Mouse (Mus musculus): Measurements from ENCODE around the gene Lhfpl2. TPM values are rescaled to one million over a fixed set of nuclear protein-coding genes. Genes with fewer than 3 reads are reported as not detected.

The Lhfpl2 gene
- polyA plus RNA-seq, 1 experiment, result 10.8 TPM

DNA sequence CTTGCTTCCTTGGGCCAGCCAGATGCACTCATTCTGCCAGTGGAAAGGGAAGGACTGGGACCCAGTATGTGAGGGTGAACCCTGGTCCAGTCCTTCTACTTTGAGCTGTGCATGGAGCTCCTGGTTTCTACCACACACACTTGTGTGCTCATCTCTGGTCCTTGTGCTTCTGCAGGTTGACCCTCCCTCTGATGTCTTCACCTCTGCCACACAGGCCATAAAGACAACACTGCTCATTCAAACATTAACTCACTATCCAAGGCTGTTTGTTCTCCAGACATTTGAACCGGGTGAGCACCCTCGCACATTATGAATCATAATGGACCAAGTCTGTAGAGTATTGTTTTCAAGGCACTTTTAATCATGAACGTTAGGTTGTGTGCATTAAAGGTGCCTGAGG, 37.0 kb downstream of the Lhfpl2 start:
- Histone ChIP-seq H3K4me1 (ENCODE audit: control insufficient read depth, insufficient read depth, low read length) (peaks cover 6% of the 10 kb centered on the region; the same call in 1 of the 2 replicates), H3K27ac (ENCODE audit: insufficient read depth, low read length) (no peak overlapping the region; the same call in 1 of the 2 replicates), H3K4me3 (ENCODE audit: insufficient read depth, low read length) (no peak overlapping the region)
- TF ChIP-seq CTCF (IDR thresholded peaks at IDR 0.05; ENCODE audit: extremely low read depth, insufficient read depth, low read length) (no peak), POLR2A (IDR thresholded peaks at IDR 0.05; ENCODE audit: extremely low read depth, insufficient read depth, low read length) (no peak)

- Histone ChIP-seq H3K27ac (ENCODE audit: insufficient read depth, low read length) (no peak overlapping the region), H3K4me3 (ENCODE audit: insufficient read depth, low read length) (no peak overlapping the region), H3K4me1 (ENCODE audit: control insufficient read depth, insufficient read depth, low read length) (peaks cover 6% of the 10 kb centered on the region)
- TF ChIP-seq CTCF (IDR thresholded peaks at IDR 0.05; ENCODE audit: extremely low read depth, insufficient read depth, low read length), result no peak
- no peak for TF ChIP-seq POLR2A (IDR thresholded peaks at IDR 0.05; ENCODE audit: extremely low read depth, insufficient read depth, low read length)
Observed at GRCm38 (mm10) chr13:94095202-94095601, 37.6 kb downstream of the Lhfpl2 start.

DNA sequence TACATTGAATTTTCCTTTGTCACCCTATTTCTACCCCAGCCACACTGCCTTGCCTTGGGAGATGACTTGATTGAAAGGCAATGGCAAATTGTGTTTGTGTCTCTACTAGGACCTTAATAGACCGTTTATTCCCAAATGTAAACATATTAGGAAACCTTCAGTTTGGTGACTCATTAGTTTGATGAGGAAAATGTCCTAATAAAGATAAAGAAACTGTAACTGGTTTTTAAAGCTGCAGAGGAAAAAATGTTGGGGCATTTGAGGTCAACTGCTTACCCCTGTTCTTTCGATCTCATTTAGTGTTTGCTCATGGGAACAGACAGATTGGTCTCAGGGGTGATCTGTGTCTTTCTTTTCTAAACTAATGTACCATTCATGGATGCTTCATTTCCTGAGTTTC, 40.1 kb downstream of the Lhfpl2 start:
- Histone ChIP-seq H3K4me3 (ENCODE audit: insufficient read depth, low read length) (no peak overlapping the region), H3K4me1 (ENCODE audit: control insufficient read depth, insufficient read depth, low read length) (peaks cover 6% of the 10 kb centered on the region), H3K27ac (ENCODE audit: insufficient read depth, low read length) (no peak overlapping the region)
- TF ChIP-seq CTCF (IDR thresholded peaks at IDR 0.05; ENCODE audit: extremely low read depth, insufficient read depth, low read length) (no peak), POLR2A (IDR thresholded peaks at IDR 0.05; ENCODE audit: extremely low read depth, insufficient read depth, low read length) (no peak)

- no peak for TF ChIP-seq POLR2A (IDR thresholded peaks at IDR 0.05; ENCODE audit: extremely low read depth, insufficient read depth, low read length)
- TF ChIP-seq CTCF (IDR thresholded peaks at IDR 0.05; ENCODE audit: extremely low read depth, insufficient read depth, low read length), result no peak
- Histone ChIP-seq H3K27ac (ENCODE audit: insufficient read depth, low read length) (peak overlapping the region; percentile 26; the same call in 1 of the 2 replicates), H3K4me1 (ENCODE audit: control insufficient read depth, insufficient read depth, low read length) (peaks cover 6% of the 10 kb centered on the region), H3K4me3 (ENCODE audit: insufficient read depth, low read length) (no peak overlapping the region)
Observed at GRCm38 (mm10) chr13:94098369-94099084, 40.9 kb downstream of the Lhfpl2 start.

GRCm38 (mm10) chr13:94099087-94099486, 41.5 kb downstream of the Lhfpl2 start:
- TF ChIP-seq POLR2A (IDR thresholded peaks at IDR 0.05; ENCODE audit: extremely low read depth, insufficient read depth, low read length), result no peak
- TF ChIP-seq CTCF (IDR thresholded peaks at IDR 0.05; ENCODE audit: extremely low read depth, insufficient read depth, low read length), result no peak
- Histone ChIP-seq H3K27ac (ENCODE audit: insufficient read depth, low read length) (no peak overlapping the region), H3K4me1 (ENCODE audit: control insufficient read depth, insufficient read depth, low read length) (peaks cover 6% of the 10 kb centered on the region), H3K4me3 (ENCODE audit: insufficient read depth, low read length) (no peak overlapping the region)

DNA sequence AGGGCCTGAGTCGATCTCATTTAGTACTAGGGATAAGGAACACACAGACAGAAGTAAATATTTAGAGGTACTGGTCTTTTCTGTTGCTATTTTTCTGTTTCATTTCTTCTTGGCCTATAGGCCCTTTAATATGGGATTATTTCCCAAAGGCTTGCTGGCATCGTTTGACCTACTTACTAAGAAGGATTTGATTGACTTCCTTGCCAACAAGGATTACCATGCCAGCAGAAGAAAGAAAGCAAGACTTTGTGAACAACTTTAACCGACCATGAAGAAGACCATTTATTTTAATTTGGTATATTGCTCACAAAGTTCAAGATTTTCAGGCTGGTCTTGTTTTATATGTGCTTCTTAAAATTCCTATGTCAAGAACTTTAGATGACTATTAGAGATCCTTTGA, 42.8 kb downstream of the Lhfpl2 start:
- no peak for TF ChIP-seq POLR2A (IDR thresholded peaks at IDR 0.05; ENCODE audit: extremely low read depth, insufficient read depth, low read length)
- TF ChIP-seq CTCF (IDR thresholded peaks at IDR 0.05; ENCODE audit: extremely low read depth, insufficient read depth, low read length), result no peak
- H3K4me1 ChIP-seq (ENCODE audit: control insufficient read depth, insufficient read depth, low read length), result peaks cover 6% of the 10 kb centered on the region
- H3K27ac ChIP-seq (ENCODE audit: insufficient read depth, low read length), result no peak overlapping the region
- no peak overlapping the region for H3K4me3 ChIP-seq (ENCODE audit: insufficient read depth, low read length)

GRCm38 (mm10) chr13:94101020-94101571, 43.5 kb downstream of the Lhfpl2 start:
- peaks cover 6% of the 10 kb centered on the region for H3K4me1 ChIP-seq (ENCODE audit: control insufficient read depth, insufficient read depth, low read length)
- no peak overlapping the region for H3K27ac ChIP-seq (ENCODE audit: insufficient read depth, low read length)
- TF ChIP-seq POLR2A (IDR thresholded peaks at IDR 0.05; ENCODE audit: extremely low read depth, insufficient read depth, low read length) (no peak), CTCF (IDR thresholded peaks at IDR 0.05; ENCODE audit: extremely low read depth, insufficient read depth, low read length) (no peak)
- H3K4me3 ChIP-seq (ENCODE audit: insufficient read depth, low read length), result no peak overlapping the region

DNA sequence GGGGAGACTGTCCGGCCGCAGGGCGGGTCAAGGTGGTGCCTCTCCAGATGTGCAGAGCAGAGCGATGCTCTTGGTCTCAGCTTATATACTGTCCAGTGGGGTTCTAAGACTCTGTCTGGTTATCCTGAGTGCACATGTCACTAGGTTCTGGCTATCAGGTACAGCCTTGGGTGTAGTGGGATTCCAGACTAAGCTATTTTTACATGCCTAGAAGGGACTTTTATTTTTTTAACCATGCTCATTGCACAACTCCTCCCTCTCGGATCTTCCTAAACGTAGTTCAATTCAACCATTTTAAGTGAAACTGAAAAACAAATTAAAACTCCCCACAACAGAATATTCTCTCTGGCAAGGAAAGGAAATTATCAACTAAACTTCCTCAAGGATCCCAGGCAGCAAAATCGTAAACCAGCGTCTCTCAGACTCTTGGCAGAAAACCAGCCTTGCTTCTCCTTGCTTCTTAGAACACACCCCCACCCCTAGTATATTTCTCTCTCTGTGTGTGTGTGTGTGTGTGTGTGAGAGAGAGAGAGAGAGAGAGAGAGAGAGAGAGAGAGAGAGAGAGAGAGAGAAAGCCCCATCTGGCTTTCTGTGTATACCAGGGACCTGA, 47.4 kb downstream of the Lhfpl2 start:
- Histone ChIP-seq H3K4me1 (ENCODE audit: control insufficient read depth, insufficient read depth, low read length) (no peaks in the 10 kb centered on the region; the same call in 1 of the 2 replicates), H3K4me3 (ENCODE audit: insufficient read depth, low read length) (no peak overlapping the region), H3K27ac (ENCODE audit: insufficient read depth, low read length) (no peak overlapping the region)
- TF ChIP-seq POLR2A (IDR thresholded peaks at IDR 0.05; ENCODE audit: extremely low read depth, insufficient read depth, low read length) (no peak), CTCF (IDR thresholded peaks at IDR 0.05; ENCODE audit: extremely low read depth, insufficient read depth, low read length) (no peak)

- Histone ChIP-seq H3K4me3 (ENCODE audit: insufficient read depth, low read length) (no peak overlapping the region), H3K27ac (ENCODE audit: insufficient read depth, low read length) (no peak overlapping the region), H3K4me1 (ENCODE audit: control insufficient read depth, insufficient read depth, low read length) (no peaks in the 10 kb centered on the region)
- TF ChIP-seq CTCF (IDR thresholded peaks at IDR 0.05; ENCODE audit: extremely low read depth, insufficient read depth, low read length) (no peak), POLR2A (IDR thresholded peaks at IDR 0.05; ENCODE audit: extremely low read depth, insufficient read depth, low read length) (no peak)
Observed at GRCm38 (mm10) chr13:94106431-94106830, 48.8 kb downstream of the Lhfpl2 start.

- Histone ChIP-seq H3K4me1 (ENCODE audit: control insufficient read depth, insufficient read depth, low read length) (no peaks in the 10 kb centered on the region), H3K27ac (ENCODE audit: insufficient read depth, low read length) (no peak overlapping the region), H3K4me3 (ENCODE audit: insufficient read depth, low read length) (no peak overlapping the region)
- TF ChIP-seq CTCF (IDR thresholded peaks at IDR 0.05; ENCODE audit: extremely low read depth, insufficient read depth, low read length), result no peak
- no peak for TF ChIP-seq POLR2A (IDR thresholded peaks at IDR 0.05; ENCODE audit: extremely low read depth, insufficient read depth, low read length)
Observed at GRCm38 (mm10) chr13:94106983-94107382, 49.4 kb downstream of the Lhfpl2 start.

Data from cortical plate, adult 2 months (tissue).